Mouse (Mus musculus) heart, adult 8-10 months (tissue): ENCODE measurements around the gene Olfr1270. TPM values are rescaled to one million over a fixed set of nuclear protein-coding genes. Genes with fewer than 3 reads are reported as not detected.
"Not testable (repeated sequence)": the region's sequence is repeated elsewhere in the genome, so short reads cannot be mapped to it uniquely, and the experiment has no call there.

Source experiments
- DNase-seq: peaks from one replicate; pipeline ENCODE4 v3.0.0; 2022; ENCODE audit warnings: low spot score
- total RNA-seq, 4 experiments: library from RNA; stranded (reverse); gene quantifications; 2 replicates each; pipeline ENCODE4 v1.2.4; 2022

Gene Olfr1270
- total RNA-seq = not detected

DNA sequence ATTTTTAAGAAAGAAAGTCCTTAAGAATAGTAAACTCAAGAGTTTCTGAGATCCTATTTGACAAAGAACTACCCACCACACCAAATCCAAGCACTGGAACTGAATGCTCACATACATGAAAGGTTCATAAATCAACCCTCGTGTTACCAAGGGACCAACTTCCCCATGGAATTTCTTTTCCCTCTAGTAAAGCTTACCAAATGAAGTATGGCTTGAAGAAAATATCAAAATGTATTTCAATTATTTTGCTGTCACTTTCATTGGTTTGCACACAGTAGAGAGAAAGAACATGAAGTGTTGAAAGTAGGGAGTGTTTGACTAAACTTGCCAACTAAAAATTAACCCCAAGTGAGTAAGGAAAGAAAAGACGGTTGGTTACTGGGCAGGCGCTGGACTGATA is at the start of gene Olfr1270:
Gene Olfr1270 (minus strand): TSS at position 101 of the 400 bp plus-strand sequence.
- no peak for DNase-seq

DNA sequence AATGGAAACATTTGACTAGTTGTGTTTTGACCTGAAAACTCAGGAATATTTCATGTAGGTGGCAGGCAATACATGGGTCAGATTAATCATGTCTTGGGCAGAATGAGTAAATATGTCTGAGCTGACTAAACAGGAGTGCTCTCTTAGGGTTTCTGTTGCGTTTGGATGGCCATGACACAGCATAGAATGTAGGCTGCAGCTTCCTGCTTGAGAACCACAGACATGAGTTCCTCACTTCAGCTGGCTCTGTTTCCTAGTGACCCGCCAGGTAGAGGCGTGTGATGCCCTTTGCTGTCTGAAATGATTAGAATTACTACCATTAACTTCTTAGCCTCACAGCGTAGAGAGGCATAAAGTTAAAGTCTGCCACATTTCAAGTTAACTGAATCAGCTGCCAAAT is 46.7 kb upstream of the Olfr1270 start:
- DNase-seq = not testable (repeated sequence)

DNA sequence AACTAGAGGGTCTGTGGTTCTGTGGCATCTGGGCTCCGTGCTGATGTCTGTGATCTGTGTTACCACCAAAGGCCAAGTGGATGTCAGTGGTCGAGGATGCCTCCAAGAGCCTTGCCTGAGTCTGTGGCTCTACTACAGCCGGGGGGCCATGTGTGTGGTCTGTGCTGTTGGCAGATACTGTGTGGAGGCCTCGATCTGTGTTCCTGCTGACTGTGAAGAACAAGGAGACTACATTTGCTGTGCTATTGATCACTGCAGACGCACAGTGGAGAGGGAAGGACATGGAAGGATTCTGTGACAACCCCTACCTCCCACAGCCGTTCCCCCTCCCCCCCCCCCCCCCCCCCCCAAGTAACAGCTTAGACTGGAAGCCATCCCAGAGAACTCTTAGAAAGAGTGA is 42.4 kb upstream of the Olfr1270 start:
- not testable (repeated sequence) for DNase-seq

DNA sequence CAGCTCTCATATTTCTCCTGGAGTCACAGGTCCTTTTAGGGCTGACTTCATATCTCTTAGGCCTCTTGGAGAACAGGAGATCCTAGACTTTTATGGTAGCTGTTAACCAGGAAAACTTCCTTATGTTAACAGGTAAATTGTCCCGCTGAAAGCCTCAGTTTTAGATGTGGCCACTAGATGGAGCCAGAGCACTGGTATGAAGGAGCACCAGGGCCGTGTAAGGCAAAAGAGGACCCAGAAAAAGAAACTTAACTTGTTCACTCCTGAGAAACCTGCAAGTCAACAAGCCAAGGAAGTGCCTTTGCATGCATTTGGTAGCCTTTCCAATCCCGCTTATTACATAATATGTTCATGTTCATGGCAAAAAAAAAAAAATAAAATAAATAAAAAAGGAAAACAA is 41.9 kb upstream of the Olfr1270 start:
- not testable (repeated sequence) for DNase-seq

DNA sequence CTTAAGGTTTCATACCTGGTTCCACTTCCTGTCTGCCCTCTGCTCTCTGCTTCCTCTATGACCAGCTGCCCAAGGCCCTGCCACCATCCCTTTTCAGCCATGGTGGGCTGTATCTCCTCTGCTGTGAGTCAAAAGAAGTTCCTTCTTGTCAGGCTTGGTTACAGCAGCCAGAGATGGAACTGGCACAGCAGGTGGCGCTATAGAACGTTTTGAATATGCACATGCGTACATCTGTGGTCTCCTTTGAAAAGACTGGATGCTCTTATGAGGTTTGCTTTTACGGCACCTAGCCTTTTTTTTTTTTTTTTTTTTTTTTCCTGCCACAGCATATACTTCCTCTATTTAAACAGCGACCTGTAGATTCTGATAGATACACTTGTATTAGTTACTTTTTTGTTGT is 34.2 kb upstream of the Olfr1270 start:
- DNase-seq = not testable (repeated sequence)

DNA sequence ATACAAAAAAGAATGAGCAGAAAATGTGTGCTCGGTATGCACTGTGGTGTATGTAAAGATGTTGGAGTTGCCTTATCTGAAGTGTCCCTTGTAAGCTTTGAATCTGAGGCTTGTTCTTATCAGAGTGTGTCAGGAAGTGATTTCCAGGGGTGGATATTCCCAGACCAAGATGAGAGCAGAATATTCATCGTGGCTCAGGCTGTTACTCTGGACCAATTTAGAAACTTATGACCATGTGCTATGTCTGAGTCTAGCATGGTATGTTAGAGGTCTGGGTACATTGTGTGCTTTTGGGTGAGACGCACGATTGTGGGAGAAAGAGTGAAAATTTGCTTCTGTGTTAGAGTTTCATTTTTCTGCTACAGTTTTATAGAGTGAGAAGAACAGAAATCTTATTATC is 33.2 kb upstream of the Olfr1270 start:
- DNase-seq = not testable (repeated sequence)

DNA sequence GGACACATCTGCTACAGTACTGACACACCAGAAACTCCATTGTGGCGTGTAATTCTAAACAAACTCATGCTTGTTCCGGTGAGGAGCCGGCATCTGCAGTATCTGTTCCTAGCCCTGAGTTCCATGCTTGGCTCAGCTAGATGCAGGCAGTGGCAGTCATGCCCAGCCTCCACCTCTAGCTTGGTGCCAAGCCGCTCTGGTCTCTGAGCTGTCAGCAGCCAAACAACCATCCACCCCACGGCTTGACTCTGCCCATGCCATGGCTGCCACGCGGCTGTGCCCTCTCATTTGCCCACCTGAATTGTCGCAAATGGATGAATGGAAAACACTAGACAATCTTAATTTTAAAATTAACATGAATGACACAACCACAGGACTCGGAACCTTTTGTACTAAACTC is 1.0 kb upstream of the Olfr1270 start:
- DNase-seq = no peak

DNA sequence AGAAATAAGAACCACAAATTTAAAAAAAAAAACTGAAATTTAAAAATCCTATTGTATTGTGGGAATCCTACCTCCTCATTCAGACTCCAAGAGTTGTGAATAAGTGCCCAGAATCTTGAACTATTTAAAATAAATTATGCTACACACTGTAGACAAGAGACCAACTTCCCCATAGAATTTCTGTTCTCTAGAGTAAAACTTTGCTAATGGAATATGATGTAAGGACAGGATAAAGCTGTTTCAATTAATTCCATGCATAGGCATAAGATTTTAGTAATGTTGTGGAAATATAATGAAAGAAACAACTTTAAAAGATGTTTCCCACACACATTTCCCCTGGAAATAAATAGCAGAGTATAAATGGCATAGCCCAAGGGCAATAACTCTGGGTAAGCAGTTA is 10.7 kb downstream of the Olfr1270 start, which contains the start of gene Olfr32:
Gene Olfr32 (minus strand): TSS at position 101 of the 400 bp plus-strand sequence.
- DNase-seq = no peak

DNA sequence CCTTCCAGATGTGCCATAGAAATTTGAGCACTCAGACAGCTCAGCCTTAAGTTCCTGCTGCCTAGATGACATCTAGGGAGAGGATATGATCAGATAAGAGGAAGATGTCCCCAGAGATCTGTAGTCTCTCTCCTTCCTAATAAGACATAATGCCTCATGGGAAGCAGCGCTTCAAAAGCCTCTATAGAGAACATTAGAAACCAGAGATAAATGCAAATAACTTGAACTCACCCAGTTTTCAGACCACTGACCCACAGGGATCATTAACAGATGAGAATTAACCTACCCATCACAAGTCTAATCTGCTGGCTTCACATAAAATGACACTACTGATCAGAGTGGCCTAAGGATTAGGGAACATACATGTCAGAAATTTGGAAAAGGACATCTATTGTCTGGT is 31.6 kb downstream of the Olfr1270 start, which contains the start of gene Olfr1269:
Gene Olfr1269 (minus strand): TSS at position 101 of the 400 bp plus-strand sequence.
- no peak for DNase-seq

Other genes with a start within 250 kb of the Olfr1270 start
- not detected for gene Olfr1258, start 225.8 kb downstream of the Olfr1270 start, total RNA-seq
- not detected for gene Olfr1259, start 204.4 kb downstream of the Olfr1270 start, total RNA-seq
- gene Olfr1260, start 178.8 kb downstream of the Olfr1270 start, total RNA-seq = not detected
- gene Olfr1261, start 161.9 kb downstream of the Olfr1270 start, total RNA-seq = not detected
- not detected for gene Olfr1262, start 152.9 kb downstream of the Olfr1270 start, total RNA-seq
- not detected for gene Olfr1263, start 141.0 kb downstream of the Olfr1270 start, total RNA-seq
- gene Olfr1264, start 127.5 kb downstream of the Olfr1270 start, total RNA-seq = not detected
- gene Olfr1265, start 117.8 kb downstream of the Olfr1270 start, total RNA-seq = not detected
- gene Olfr140, start 89.5 kb downstream of the Olfr1270 start, total RNA-seq = not detected
- gene Olfr1269, start 31.7 kb downstream of the Olfr1270 start, total RNA-seq = not detected
- gene Olfr32, start 10.8 kb downstream of the Olfr1270 start, total RNA-seq = not detected
- not detected for gene Olfr1506, start 71.4 kb upstream of the Olfr1270 start, total RNA-seq
- not detected for gene Olfr142, start 104.5 kb upstream of the Olfr1270 start, total RNA-seq
- gene Olfr1271, start 117.9 kb upstream of the Olfr1270 start, total RNA-seq = not detected
- gene Olfr1272, start 139.8 kb upstream of the Olfr1270 start, total RNA-seq = not detected
- under 1 TPM in 3 of 4 experiments, not detected in 1; 0.14 to 0.25 (median 0.16) TPM for gene Gm13769, start 169.1 kb upstream of the Olfr1270 start, total RNA-seq
- not detected for gene Olfr1274-ps, start 245.6 kb upstream of the Olfr1270 start, total RNA-seq